Mouse (Mus musculus): ENCODE data around the gene Susd4. TPM values are rescaled to one million over a fixed set of nuclear protein-coding genes. Genes with fewer than 3 reads are reported as not detected.

Susd4 gene
- polyA plus RNA-seq, 1 experiment, result 0.54 TPM

- H3K36me3 ChIP-seq (ENCODE audit: control insufficient read depth, insufficient read depth, low read length), result no peaks in the 10 kb centered on the region
- H3K27ac ChIP-seq (ENCODE audit: insufficient read depth, low read length), result no peak overlapping the region
- WGBS, result 68% methylated on average over 3 of the region's 3 CpGs
- no peaks in the 10 kb centered on the region for H3K27me3 ChIP-seq (ENCODE audit: control insufficient read depth, insufficient read depth, low read length)
- H3K4me1 ChIP-seq (ENCODE audit: control insufficient read depth, insufficient read depth, insufficient read length), result no peaks in the 10 kb centered on the region
- TF ChIP-seq POLR2A (IDR thresholded peaks at IDR 0.05; ENCODE audit: low read depth, low read length), result no peak
- no peak for TF ChIP-seq CTCF (IDR thresholded peaks at IDR 0.05; ENCODE audit: extremely low read depth, insufficient read depth, insufficient read length, insufficient replicate concordance)
- H3K4me3 ChIP-seq (ENCODE audit: extremely low read depth, insufficient read depth, insufficient read length), result no peak overlapping the region
- DNase-seq (ENCODE audit: low read depth in 1 of 2, low spot score in 2 of 2), result no peak
Measured at GRCm38 (mm10) chr1:182909066-182909465, 145.4 kb downstream of the Susd4 start.

DNA sequence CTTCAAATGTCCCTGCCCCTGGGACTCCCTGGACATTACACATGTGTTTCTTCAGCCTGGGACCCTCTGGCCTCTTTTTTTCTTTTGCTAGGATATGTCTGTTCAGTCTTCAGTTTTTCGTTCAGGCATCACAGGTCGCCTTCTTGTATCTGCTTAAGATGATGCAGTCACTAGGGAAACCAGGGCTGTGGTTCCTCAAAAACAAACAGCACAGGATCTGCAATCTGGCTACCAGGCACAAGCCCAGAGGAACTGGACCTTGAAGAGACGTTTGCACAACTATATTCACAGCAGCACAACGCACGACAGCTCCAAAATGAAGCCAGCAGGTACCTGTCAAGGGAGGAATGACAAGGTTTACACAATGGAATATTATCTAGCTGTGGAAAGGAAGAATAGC lies 145.9 kb downstream of the Susd4 start:
- DNase-seq (ENCODE audit: low read depth in 1 of 2, low spot score in 2 of 2), result no peak
- TF ChIP-seq POLR2A (IDR thresholded peaks at IDR 0.05; ENCODE audit: low read depth, low read length) (no peak), CTCF (IDR thresholded peaks at IDR 0.05; ENCODE audit: extremely low read depth, insufficient read depth, insufficient read length, insufficient replicate concordance) (no peak)
- H3K4me1 ChIP-seq (ENCODE audit: control insufficient read depth, insufficient read depth, insufficient read length), result no peaks in the 10 kb centered on the region
- WGBS, result 74% methylated on average over 5 of the region's 5 CpGs
- H3K36me3 ChIP-seq (ENCODE audit: control insufficient read depth, insufficient read depth, low read length), result no peaks in the 10 kb centered on the region
- H3K27me3 ChIP-seq (ENCODE audit: control insufficient read depth, insufficient read depth, low read length), result no peaks in the 10 kb centered on the region
- H3K27ac ChIP-seq (ENCODE audit: insufficient read depth, low read length), result no peak overlapping the region
- H3K4me3 ChIP-seq (ENCODE audit: extremely low read depth, insufficient read depth, insufficient read length), result no peak overlapping the region

GRCm38 (mm10) chr1:182912591-182912990 lies 148.9 kb downstream of the Susd4 start:
- TF ChIP-seq CTCF (IDR thresholded peaks at IDR 0.05; ENCODE audit: extremely low read depth, insufficient read depth, insufficient read length, insufficient replicate concordance) (no peak), POLR2A (IDR thresholded peaks at IDR 0.05; ENCODE audit: low read depth, low read length) (no peak)
- Histone ChIP-seq H3K4me3 (ENCODE audit: extremely low read depth, insufficient read depth, insufficient read length) (no peak overlapping the region), H3K27ac (ENCODE audit: insufficient read depth, low read length) (no peak overlapping the region), H3K4me1 (ENCODE audit: control insufficient read depth, insufficient read depth, insufficient read length) (no peaks in the 10 kb centered on the region), H3K36me3 (ENCODE audit: control insufficient read depth, insufficient read depth, low read length) (no peaks in the 10 kb centered on the region), H3K27me3 (ENCODE audit: control insufficient read depth, insufficient read depth, low read length) (no peaks in the 10 kb centered on the region)
- no peak for DNase-seq (ENCODE audit: low read depth in 1 of 2, low spot score in 2 of 2)
- WGBS, result 76% methylated on average over 2 of the region's 2 CpGs

- 88% methylated on average over 4 of the region's 4 CpGs for WGBS
- no peak for DNase-seq (ENCODE audit: low read depth in 1 of 2, low spot score in 2 of 2)
Measured at GRCm38 (mm10) chr1:182914121-182914908, 150.7 kb downstream of the Susd4 start.

DNA sequence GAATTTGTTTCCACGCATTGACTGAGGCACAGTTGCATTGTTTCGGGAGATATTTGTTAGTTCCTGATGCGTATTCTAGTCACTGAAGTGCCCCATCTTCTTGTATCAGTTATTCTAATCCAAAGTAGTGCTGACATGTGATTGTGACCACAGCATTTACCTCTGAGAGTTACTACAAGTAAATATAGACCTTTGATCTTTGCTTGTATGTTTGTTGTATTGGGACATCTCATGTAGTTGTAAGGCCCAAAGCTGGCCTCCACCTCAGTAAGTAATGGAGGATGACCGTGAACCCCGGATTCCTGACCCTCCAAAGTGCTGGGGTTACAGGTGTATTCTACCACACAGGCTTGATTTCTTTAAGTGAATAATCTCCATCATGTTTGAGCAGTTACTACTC lies 152.5 kb downstream of the Susd4 start:
- no peak for DNase-seq (ENCODE audit: low read depth in 1 of 2, low spot score in 2 of 2)
- 90% methylated on average over 5 of the region's 5 CpGs for WGBS
- Histone ChIP-seq H3K27ac (ENCODE audit: insufficient read depth, low read length) (no peak overlapping the region), H3K4me3 (ENCODE audit: extremely low read depth, insufficient read depth, insufficient read length) (no peak overlapping the region), H3K36me3 (ENCODE audit: control insufficient read depth, insufficient read depth, low read length) (no peaks in the 10 kb centered on the region), H3K4me1 (ENCODE audit: control insufficient read depth, insufficient read depth, insufficient read length) (no peaks in the 10 kb centered on the region), H3K27me3 (ENCODE audit: control insufficient read depth, insufficient read depth, low read length) (no peaks in the 10 kb centered on the region)
- no peak for TF ChIP-seq POLR2A (IDR thresholded peaks at IDR 0.05; ENCODE audit: low read depth, low read length)
- TF ChIP-seq CTCF (IDR thresholded peaks at IDR 0.05; ENCODE audit: extremely low read depth, insufficient read depth, insufficient read length, insufficient replicate concordance), result no peak

More at GRCm38 (mm10) chr1:182914121-182914908, 150.7 kb downstream of the Susd4 start:
- Histone ChIP-seq H3K4me3 (ENCODE audit: extremely low read depth, insufficient read depth, insufficient read length) (no peak overlapping the region), H3K36me3 (ENCODE audit: control insufficient read depth, insufficient read depth, low read length) (no peaks in the 10 kb centered on the region), H3K27me3 (ENCODE audit: control insufficient read depth, insufficient read depth, low read length) (no peaks in the 10 kb centered on the region), H3K4me1 (ENCODE audit: control insufficient read depth, insufficient read depth, insufficient read length) (no peaks in the 10 kb centered on the region), H3K27ac (ENCODE audit: insufficient read depth, low read length) (no peak overlapping the region)
- TF ChIP-seq CTCF (IDR thresholded peaks at IDR 0.05; ENCODE audit: extremely low read depth, insufficient read depth, insufficient read length, insufficient replicate concordance), result no peak
- no peak for TF ChIP-seq POLR2A (IDR thresholded peaks at IDR 0.05; ENCODE audit: low read depth, low read length)

DNA sequence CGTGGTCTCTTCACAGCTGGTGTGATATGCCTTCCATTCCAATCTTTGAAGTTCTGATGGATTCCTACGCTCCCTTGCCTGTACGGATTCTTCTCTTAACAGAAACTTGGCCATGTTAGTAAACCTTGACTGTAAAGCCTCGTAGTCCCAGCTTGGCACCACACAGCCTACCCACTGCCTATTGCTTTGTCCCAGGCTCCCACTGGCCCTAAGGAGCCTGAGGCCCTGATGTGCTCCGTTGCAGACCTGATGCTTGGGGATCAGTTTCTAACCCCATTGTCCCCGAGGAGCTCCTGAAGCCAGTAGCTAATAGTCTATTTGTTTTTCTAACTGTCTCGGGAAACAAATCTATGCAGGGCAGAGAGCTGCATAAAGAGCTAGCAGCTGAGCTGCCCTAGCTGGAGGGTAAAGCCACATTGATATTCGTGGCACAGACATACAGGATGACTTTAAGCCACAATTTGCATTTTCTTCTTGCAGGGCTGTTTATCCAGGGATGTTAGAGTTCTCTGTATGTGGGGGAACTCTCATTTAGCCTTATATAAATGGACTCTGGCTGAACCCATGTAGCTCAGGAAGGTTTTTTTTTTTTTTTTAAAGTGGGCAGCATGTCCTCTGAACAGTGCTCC lies 155.2 kb downstream of the Susd4 start:
- Histone ChIP-seq H3K27ac (ENCODE audit: insufficient read depth, low read length) (no peak overlapping the region), H3K36me3 (ENCODE audit: control insufficient read depth, insufficient read depth, low read length) (no peaks in the 10 kb centered on the region), H3K4me1 (ENCODE audit: control insufficient read depth, insufficient read depth, insufficient read length) (no peaks in the 10 kb centered on the region), H3K27me3 (ENCODE audit: control insufficient read depth, insufficient read depth, low read length) (no peaks in the 10 kb centered on the region), H3K4me3 (ENCODE audit: extremely low read depth, insufficient read depth, insufficient read length) (no peak overlapping the region)
- DNase-seq (ENCODE audit: low read depth in 1 of 2, low spot score in 2 of 2), result no peak
- 83% methylated on average over 8 of the region's 8 CpGs for WGBS
- TF ChIP-seq CTCF (IDR thresholded peaks at IDR 0.05; ENCODE audit: extremely low read depth, insufficient read depth, insufficient read length, insufficient replicate concordance) (no peak), POLR2A (IDR thresholded peaks at IDR 0.05; ENCODE audit: low read depth, low read length) (no peak)

DNA sequence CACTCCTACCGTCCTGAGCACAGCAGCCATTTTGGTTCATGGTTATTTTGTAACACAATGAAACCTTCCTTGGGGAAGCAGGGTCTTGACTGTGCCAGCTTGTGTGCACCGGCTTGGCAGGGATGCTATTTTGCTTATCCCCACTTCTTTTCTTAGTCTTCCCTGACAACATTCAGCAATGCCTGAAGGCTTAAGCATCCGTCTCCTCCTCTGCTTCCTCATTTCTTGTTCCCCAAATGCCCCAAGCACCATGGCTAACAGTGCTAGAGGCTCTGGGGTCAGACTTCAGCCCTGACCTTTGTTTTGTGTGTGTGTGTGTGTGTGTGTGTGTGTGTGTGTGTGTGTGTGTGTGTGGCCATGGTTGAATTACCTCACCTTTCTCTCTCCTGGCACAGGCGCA lies 159.2 kb downstream of the Susd4 start:
- H3K27me3 ChIP-seq (ENCODE audit: control insufficient read depth, insufficient read depth, low read length), result no peaks in the 10 kb centered on the region
- H3K4me1 ChIP-seq (ENCODE audit: control insufficient read depth, insufficient read depth, insufficient read length), result no peaks in the 10 kb centered on the region
- no peak overlapping the region for H3K27ac ChIP-seq (ENCODE audit: insufficient read depth, low read length)
- DNase-seq (ENCODE audit: low read depth in 1 of 2, low spot score in 2 of 2), result no peak
- no peaks in the 10 kb centered on the region for H3K36me3 ChIP-seq (ENCODE audit: control insufficient read depth, insufficient read depth, low read length)
- H3K4me3 ChIP-seq (ENCODE audit: extremely low read depth, insufficient read depth, insufficient read length), result no peak overlapping the region
- 36% methylated on average over 4 of the region's 4 CpGs for WGBS
- TF ChIP-seq CTCF (IDR thresholded peaks at IDR 0.05; ENCODE audit: extremely low read depth, insufficient read depth, insufficient read length, insufficient replicate concordance) (no peak), POLR2A (IDR thresholded peaks at IDR 0.05; ENCODE audit: low read depth, low read length) (no peak)

Measured in spleen, adult 2 months (tissue).